Mouse (Mus musculus) ES-E14 (cell line): ENCODE data around the gene Uba3.

Source experiments
- HCFC1 ChIP-seq: IDR thresholded peaks from 2 replicates; pipeline ENCODE4 v1.6.1; 2012; ENCODE audit warnings: low read length, inconsistent platforms, borderline replicate concordance; ENCODE audit not compliant: insufficient read depth
- MAFK ChIP-seq: IDR thresholded peaks from 2 replicates; pipeline ENCODE4 v1.6.1; 2014; ENCODE audit warnings: mild to moderate bottlenecking, low read depth, low read length, inconsistent platforms; ENCODE audit not compliant: insufficient read depth
- ZNF384 ChIP-seq: IDR thresholded peaks from 2 replicates; pipeline ENCODE4 v1.6.1; 2012; ENCODE audit warnings: low read depth, low read length, inconsistent platforms

DNA sequence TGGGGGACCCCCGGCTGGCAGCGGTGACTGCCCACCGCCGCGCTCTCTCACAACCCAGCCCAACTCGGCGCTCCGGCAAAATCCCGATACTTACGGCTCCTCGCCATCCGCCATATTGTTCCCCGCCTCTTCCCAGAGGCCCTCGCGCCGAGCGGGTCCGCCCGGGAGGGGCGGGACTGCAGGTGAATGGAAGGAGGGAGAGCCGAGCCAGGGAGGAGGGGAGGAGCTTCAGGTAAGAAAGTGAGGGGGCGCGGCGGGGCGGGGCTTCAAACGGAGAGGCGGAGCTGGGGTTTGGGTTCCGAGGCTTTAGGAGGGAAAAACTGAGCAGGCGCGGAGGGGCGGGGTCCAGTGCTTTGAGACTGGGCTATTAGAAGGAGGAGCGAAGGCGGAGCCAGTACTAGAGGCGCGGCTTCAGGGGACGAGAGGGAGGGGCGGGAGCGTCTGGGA lies at the start of gene Uba3:
- no peak for TF ChIP-seq MAFK
- peak; percentile 61; the same call in 1 of the 2 replicates for TF ChIP-seq HCFC1
- TF ChIP-seq ZNF384, result no peak
